Mouse (Mus musculus): ENCODE measurements at regions not wholly inside any gene's neighbourhood (a gene's known extent, or its start where the extent isn't known, plus 50 kb on each side); places are given as distances from the start of the nearest gene placed in this dataset.

GRCm38 (mm10) chr9:85499006-85499405, 171.9 kb upstream of the Tent5a start:
- ATAC-seq (ENCODE audit: insufficient number of reproducible peaks, insufficient read depth, low FRiP score, low read depth), result no peak
- Histone ChIP-seq H3K4me2 (replicated peaks; ENCODE audit: low read depth, low read length) (no peak overlapping the region), H3K9me3 (ENCODE audit: control insufficient read depth, low read depth, low read length) (no peaks in the 10 kb centered on the region), H3K36me3 (ENCODE audit: control insufficient read depth, insufficient read depth, low read length) (no peaks in the 10 kb centered on the region), H3K4me1 (ENCODE audit: control insufficient read depth, insufficient read depth, low read length) (no peaks in the 10 kb centered on the region), H3K27me3 (ENCODE audit: control insufficient read depth, insufficient read depth, low read length) (no peaks in the 10 kb centered on the region), H3K27ac (ENCODE audit: low read length) (no peak overlapping the region), H3K4me3 (ENCODE audit: low read depth, low read length) (no peak overlapping the region), H3K9ac (replicated peaks; ENCODE audit: low read depth, low read length) (no peak overlapping the region)
- 82% methylated on average over 4 of the region's 4 CpGs for WGBS

DNA sequence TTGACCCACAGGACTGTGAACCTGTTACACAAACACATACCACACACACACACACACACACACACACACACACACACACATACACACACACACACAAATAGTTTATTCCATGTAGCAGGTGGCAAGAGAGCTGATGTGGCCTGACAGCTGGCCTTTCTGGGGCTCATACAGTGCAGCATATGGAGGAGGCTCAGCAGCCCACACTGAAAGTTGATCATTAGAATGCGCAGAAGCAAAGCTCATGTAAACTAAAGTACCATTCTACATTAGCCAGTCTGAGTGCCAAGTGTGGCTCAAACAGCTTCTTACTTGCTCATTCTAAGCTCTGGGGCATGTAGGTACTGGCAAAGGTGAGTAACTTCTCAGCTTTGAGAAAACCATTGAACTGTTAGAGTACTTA, 170.2 kb upstream of the Tent5a start:
- Histone ChIP-seq H3K36me3 (ENCODE audit: control insufficient read depth, insufficient read depth, low read length) (no peaks in the 10 kb centered on the region), H3K4me3 (ENCODE audit: low read depth, low read length) (no peak overlapping the region), H3K27ac (ENCODE audit: low read length) (no peak overlapping the region), H3K9me3 (ENCODE audit: control insufficient read depth, low read depth, low read length) (no peaks in the 10 kb centered on the region), H3K9ac (replicated peaks; ENCODE audit: low read depth, low read length) (no peak overlapping the region), H3K4me1 (ENCODE audit: control insufficient read depth, insufficient read depth, low read length) (no peaks in the 10 kb centered on the region), H3K4me2 (replicated peaks; ENCODE audit: low read depth, low read length) (no peak overlapping the region), H3K27me3 (ENCODE audit: control insufficient read depth, insufficient read depth, low read length) (no peaks in the 10 kb centered on the region)
- WGBS, result 71% methylated on average over 1 of the region's 1 CpGs
- no peak for ATAC-seq (ENCODE audit: insufficient number of reproducible peaks, insufficient read depth, low FRiP score, low read depth)

- no peak overlapping the region for H3K9ac ChIP-seq (replicated peaks; ENCODE audit: low read depth, low read length)
- ATAC-seq (ENCODE audit: insufficient number of reproducible peaks, insufficient read depth, low FRiP score, low read depth), result no peak
- no peak overlapping the region for H3K27ac ChIP-seq (ENCODE audit: low read length)
- H3K9me3 ChIP-seq (ENCODE audit: control insufficient read depth, low read depth, low read length), result no peaks in the 10 kb centered on the region
- H3K27me3 ChIP-seq (ENCODE audit: control insufficient read depth, insufficient read depth, low read length), result no peaks in the 10 kb centered on the region
- H3K4me1 ChIP-seq (ENCODE audit: control insufficient read depth, insufficient read depth, low read length), result no peaks in the 10 kb centered on the region
- no peaks in the 10 kb centered on the region for H3K36me3 ChIP-seq (ENCODE audit: control insufficient read depth, insufficient read depth, low read length)
- no peak overlapping the region for H3K4me2 ChIP-seq (replicated peaks; ENCODE audit: low read depth, low read length)
- 76% methylated on average over 8 of the region's 8 CpGs for WGBS
- H3K4me3 ChIP-seq (ENCODE audit: low read depth, low read length), result no peak overlapping the region
Observed at GRCm38 (mm10) chr9:85496506-85497239, 169.5 kb upstream of the Tent5a start.

DNA sequence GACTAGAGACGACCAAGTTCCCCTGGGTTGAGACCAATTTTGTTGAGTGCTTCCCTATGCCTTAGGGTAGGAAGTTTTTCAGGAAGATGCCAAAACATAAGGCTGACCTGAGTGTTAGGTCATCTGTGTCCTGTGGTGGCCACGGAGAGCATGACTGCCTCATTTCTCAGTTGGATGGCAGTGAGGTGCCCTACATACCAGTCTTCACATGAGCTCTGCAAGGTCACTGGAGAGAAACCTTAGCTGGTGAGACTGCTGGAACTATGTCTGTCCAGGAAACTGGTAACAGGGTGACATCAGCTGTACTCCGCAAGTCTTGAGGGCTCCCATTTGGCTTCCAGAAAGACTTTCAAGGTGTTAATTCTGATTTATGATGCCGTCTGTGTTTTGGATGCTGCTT, 167.9 kb upstream of the Tent5a start:
- WGBS, result 81% methylated on average over 4 of the region's 4 CpGs
- ATAC-seq (ENCODE audit: insufficient number of reproducible peaks, insufficient read depth, low FRiP score, low read depth), result no peak

DNA sequence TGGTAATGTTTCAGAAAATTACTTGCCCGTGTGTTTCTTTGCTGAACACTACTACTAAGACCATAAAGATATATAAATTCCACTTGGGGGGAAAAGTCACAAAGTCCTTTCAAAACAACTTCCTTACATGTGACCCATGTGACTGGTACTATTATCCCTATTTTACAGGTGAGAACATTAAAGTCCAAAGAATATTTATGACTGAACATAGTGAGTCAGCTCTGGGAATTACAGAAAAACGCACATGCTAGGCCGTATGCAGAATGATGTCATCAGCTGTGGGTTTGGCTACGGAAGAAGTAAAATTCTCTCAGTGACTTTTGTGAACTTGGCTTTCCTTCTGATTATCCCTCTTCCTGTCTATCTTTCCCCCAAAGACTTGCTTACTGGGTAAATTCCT, 166.6 kb upstream of the Tent5a start:
- ATAC-seq (ENCODE audit: insufficient number of reproducible peaks, insufficient read depth, low FRiP score, low read depth), result no peak
- no peaks in the 10 kb centered on the region for H3K36me3 ChIP-seq (ENCODE audit: control insufficient read depth, insufficient read depth, low read length)
- H3K27ac ChIP-seq (ENCODE audit: low read length), result no peak overlapping the region
- no peak overlapping the region for H3K9ac ChIP-seq (replicated peaks; ENCODE audit: low read depth, low read length)
- H3K4me3 ChIP-seq (ENCODE audit: low read depth, low read length), result no peak overlapping the region
- H3K9me3 ChIP-seq (ENCODE audit: control insufficient read depth, low read depth, low read length), result no peaks in the 10 kb centered on the region
- H3K4me1 ChIP-seq (ENCODE audit: control insufficient read depth, insufficient read depth, low read length), result no peaks in the 10 kb centered on the region
- WGBS, result 63% methylated on average over 4 of the region's 4 CpGs
- no peaks in the 10 kb centered on the region for H3K27me3 ChIP-seq (ENCODE audit: control insufficient read depth, insufficient read depth, low read length)
- H3K4me2 ChIP-seq (replicated peaks; ENCODE audit: low read depth, low read length), result no peak overlapping the region

More for the DNA sequence above, 167.9 kb upstream of the Tent5a start:
- H3K27me3 ChIP-seq (ENCODE audit: control insufficient read depth, insufficient read depth, low read length), result no peaks in the 10 kb centered on the region
- H3K36me3 ChIP-seq (ENCODE audit: control insufficient read depth, insufficient read depth, low read length), result no peaks in the 10 kb centered on the region
- no peak overlapping the region for H3K4me3 ChIP-seq (ENCODE audit: low read depth, low read length)
- no peak overlapping the region for H3K27ac ChIP-seq (ENCODE audit: low read length)
- H3K4me1 ChIP-seq (ENCODE audit: control insufficient read depth, insufficient read depth, low read length), result no peaks in the 10 kb centered on the region
- H3K4me2 ChIP-seq (replicated peaks; ENCODE audit: low read depth, low read length), result no peak overlapping the region
- no peaks in the 10 kb centered on the region for H3K9me3 ChIP-seq (ENCODE audit: control insufficient read depth, low read depth, low read length)
- H3K9ac ChIP-seq (replicated peaks; ENCODE audit: low read depth, low read length), result no peak overlapping the region

DNA sequence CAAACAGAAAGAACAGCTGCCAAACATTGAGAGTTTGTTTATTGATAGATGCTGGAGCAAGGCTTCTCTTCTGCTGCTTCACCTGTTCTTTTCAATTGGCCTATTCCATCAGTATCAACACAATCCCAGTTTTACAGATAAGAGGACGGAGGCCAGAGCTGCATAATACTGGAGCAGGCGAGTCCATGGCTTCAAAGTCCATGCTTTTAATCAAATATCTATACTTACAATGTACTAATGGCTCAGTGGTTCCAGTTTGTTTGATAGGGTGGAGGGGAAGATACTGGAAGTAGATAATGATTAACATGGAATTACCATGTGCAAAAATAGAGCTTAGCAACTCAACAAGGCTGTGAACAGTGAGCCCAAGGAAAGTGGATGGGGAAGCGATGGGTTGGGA, 163.2 kb upstream of the Tent5a start:
- H3K4me2 ChIP-seq (replicated peaks; ENCODE audit: low read depth, low read length), result no peak overlapping the region
- 75% methylated on average over 3 of the region's 3 CpGs for WGBS
- H3K4me3 ChIP-seq (ENCODE audit: low read depth, low read length), result no peak overlapping the region
- ATAC-seq (ENCODE audit: insufficient number of reproducible peaks, insufficient read depth, low FRiP score, low read depth), result no peak
- H3K27ac ChIP-seq (ENCODE audit: low read length), result no peak overlapping the region
- no peaks in the 10 kb centered on the region; the same call in 1 of the 2 replicates for H3K4me1 ChIP-seq (ENCODE audit: control insufficient read depth, insufficient read depth, low read length)
- H3K9me3 ChIP-seq (ENCODE audit: control insufficient read depth, low read depth, low read length), result no peaks in the 10 kb centered on the region
- H3K36me3 ChIP-seq (ENCODE audit: control insufficient read depth, insufficient read depth, low read length), result no peaks in the 10 kb centered on the region
- H3K9ac ChIP-seq (replicated peaks; ENCODE audit: low read depth, low read length), result no peak overlapping the region
- H3K27me3 ChIP-seq (ENCODE audit: control insufficient read depth, insufficient read depth, low read length), result no peaks in the 10 kb centered on the region

DNA sequence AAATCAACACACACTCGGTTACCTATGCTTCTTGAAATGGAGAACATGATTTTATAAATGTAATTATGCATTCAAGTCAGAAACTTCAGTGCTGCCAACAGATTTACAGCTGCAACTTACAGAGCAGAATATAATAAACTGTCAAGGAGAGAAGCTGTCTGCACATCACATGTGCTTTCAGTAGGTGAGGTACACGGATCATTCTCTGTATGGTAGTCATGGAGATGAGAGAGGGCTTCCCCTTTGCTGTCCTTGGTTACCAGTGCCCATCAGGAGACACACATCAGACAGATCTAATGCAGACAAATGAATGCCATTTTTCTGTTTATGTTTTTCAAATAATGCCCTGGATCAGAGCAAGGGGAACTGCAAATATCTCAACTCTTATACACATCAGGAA, 160.8 kb upstream of the Tent5a start:
- no peak overlapping the region for H3K27ac ChIP-seq (ENCODE audit: low read length)
- H3K9ac ChIP-seq (replicated peaks; ENCODE audit: low read depth, low read length), result no peak overlapping the region
- ATAC-seq (ENCODE audit: insufficient number of reproducible peaks, insufficient read depth, low FRiP score, low read depth), result no peak
- H3K4me2 ChIP-seq (replicated peaks; ENCODE audit: low read depth, low read length), result no peak overlapping the region
- H3K4me1 ChIP-seq (ENCODE audit: control insufficient read depth, insufficient read depth, low read length), result no peaks in the 10 kb centered on the region; the same call in 1 of the 2 replicates
- H3K4me3 ChIP-seq (ENCODE audit: low read depth, low read length), result no peak overlapping the region
- no peaks in the 10 kb centered on the region for H3K27me3 ChIP-seq (ENCODE audit: control insufficient read depth, insufficient read depth, low read length)
- H3K9me3 ChIP-seq (ENCODE audit: control insufficient read depth, low read depth, low read length), result no peaks in the 10 kb centered on the region
- H3K36me3 ChIP-seq (ENCODE audit: control insufficient read depth, insufficient read depth, low read length), result no peaks in the 10 kb centered on the region
- 32% methylated on average over 2 of the region's 2 CpGs for WGBS

GRCm38 (mm10) chr9:85487052-85487668, 160.0 kb upstream of the Tent5a start:
- no peak overlapping the region for H3K27ac ChIP-seq (ENCODE audit: low read length)

More at GRCm38 (mm10) chr9:85487052-85487668, 160.0 kb upstream of the Tent5a start:
- Histone ChIP-seq H3K36me3 (ENCODE audit: control insufficient read depth, insufficient read depth, low read length) (no peaks in the 10 kb centered on the region), H3K4me1 (ENCODE audit: control insufficient read depth, insufficient read depth, low read length) (no peaks in the 10 kb centered on the region; the same call in 1 of the 2 replicates), H3K27me3 (ENCODE audit: control insufficient read depth, insufficient read depth, low read length) (no peaks in the 10 kb centered on the region), H3K4me3 (ENCODE audit: low read depth, low read length) (no peak overlapping the region), H3K9ac (replicated peaks; ENCODE audit: low read depth, low read length) (no peak overlapping the region), H3K9me3 (ENCODE audit: control insufficient read depth, low read depth, low read length) (no peaks in the 10 kb centered on the region), H3K4me2 (replicated peaks; ENCODE audit: low read depth, low read length) (no peak overlapping the region)
- no peak for ATAC-seq (ENCODE audit: insufficient number of reproducible peaks, insufficient read depth, low FRiP score, low read depth)
- WGBS, result 39% methylated on average over 3 of the region's 3 CpGs

All from stomach, embryonic 14.5 days (tissue).